Mouse (Mus musculus): ENCODE measurements around the gene Cntln. TPM values are rescaled to one million over a fixed set of nuclear protein-coding genes. Genes with fewer than 3 reads are reported as not detected.
A peak's percentile ranks its signal among the peaks of the same experiment; 100 is the strongest.

Gene Cntln
- polyA plus RNA-seq, 1 experiment from 2014 or later, result 5.7 TPM

DNA sequence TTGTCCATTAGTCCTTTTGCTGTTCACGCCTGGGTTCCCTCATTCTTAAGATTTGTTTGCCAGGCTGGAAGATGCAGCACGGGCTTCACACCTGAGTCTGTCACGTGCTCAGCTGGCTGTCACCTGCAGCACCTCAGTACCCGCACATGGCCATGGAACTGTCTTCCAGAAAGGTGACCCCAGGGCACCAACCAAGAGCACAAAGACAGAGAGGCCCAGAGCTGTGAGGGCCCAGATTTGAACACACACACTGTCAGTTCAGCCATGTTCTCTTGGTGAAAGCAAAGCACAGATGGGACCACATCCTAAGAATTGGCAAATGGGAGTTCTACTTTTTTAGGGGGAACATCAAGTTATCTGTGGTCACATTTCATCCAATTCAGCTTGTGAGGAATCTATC lies 211.9 kb downstream of the Cntln start:
- no peaks in the 10 kb centered on the region for H3K9me3 ChIP-seq
- no peak overlapping the region for H3K27ac ChIP-seq
- H3K27me3 ChIP-seq (replicated peaks), result no peaks in the 10 kb centered on the region
- H3K4me3 ChIP-seq, result no peak overlapping the region
- no peak overlapping the region for H3K4me2 ChIP-seq
- no peak for ATAC-seq (replicated peaks)
- H3K36me3 ChIP-seq (replicated peaks), result no peaks in the 10 kb centered on the region
- no peak overlapping the region for H3K9ac ChIP-seq
- no peaks in the 10 kb centered on the region for H3K4me1 ChIP-seq
- WGBS, result 66% methylated on average over 4 of the region's 4 CpGs

DNA sequence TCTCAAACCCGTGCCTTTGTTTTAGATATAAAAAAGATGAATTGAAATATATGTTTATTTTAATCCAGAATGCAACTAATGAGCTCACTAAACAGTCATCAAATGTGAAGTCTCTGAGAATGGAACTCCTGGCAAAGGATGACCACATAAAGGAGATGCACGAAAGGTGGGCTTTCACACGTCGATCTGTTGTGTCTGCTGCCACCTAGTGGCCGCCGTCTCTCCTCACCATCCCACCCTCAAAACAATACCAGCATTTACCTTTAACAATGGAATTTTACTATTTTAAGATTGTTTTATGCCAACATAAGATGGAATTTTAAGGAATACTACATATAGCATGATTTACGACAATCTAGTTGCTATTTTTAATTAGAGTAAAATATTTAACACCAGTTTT lies 212.6 kb downstream of the Cntln start:
- Histone ChIP-seq H3K36me3 (replicated peaks) (no peaks in the 10 kb centered on the region), H3K27ac (no peak overlapping the region), H3K4me1 (no peaks in the 10 kb centered on the region), H3K4me3 (no peak overlapping the region), H3K9ac (no peak overlapping the region), H3K27me3 (replicated peaks) (no peaks in the 10 kb centered on the region), H3K9me3 (no peaks in the 10 kb centered on the region), H3K4me2 (no peak overlapping the region)
- ATAC-seq (replicated peaks), result peak; percentile 92
- 15% methylated on average over 7 of the region's 7 CpGs for WGBS

DNA sequence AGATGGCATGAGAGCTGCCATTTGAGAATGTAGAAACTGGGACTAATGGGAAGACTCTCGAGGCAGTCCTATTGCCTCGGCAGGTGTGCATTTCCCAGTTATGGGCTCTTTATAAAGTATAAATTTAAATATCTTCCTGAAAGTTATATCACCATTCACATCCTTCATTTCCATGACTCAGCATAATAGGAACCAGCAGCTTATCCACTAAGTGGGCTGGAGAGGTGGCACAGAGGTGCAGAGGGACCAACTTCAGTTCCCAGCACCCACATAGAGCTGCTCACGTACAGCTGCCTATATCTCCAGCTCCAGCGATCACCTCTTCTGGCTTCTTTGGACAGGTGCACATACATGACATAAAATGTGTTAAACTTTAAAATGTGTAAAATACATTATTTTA lies 218.1 kb downstream of the Cntln start:
- H3K27me3 ChIP-seq (replicated peaks), result no peaks in the 10 kb centered on the region
- no peak overlapping the region for H3K27ac ChIP-seq
- H3K36me3 ChIP-seq (replicated peaks), result no peaks in the 10 kb centered on the region
- no peaks in the 10 kb centered on the region for H3K4me1 ChIP-seq
- H3K4me2 ChIP-seq, result no peak overlapping the region
- WGBS, result 94% methylated on average over 4 of the region's 4 CpGs
- no peak overlapping the region for H3K4me3 ChIP-seq
- H3K9ac ChIP-seq, result no peak overlapping the region
- no peak for ATAC-seq (replicated peaks)
- no peaks in the 10 kb centered on the region for H3K9me3 ChIP-seq

DNA sequence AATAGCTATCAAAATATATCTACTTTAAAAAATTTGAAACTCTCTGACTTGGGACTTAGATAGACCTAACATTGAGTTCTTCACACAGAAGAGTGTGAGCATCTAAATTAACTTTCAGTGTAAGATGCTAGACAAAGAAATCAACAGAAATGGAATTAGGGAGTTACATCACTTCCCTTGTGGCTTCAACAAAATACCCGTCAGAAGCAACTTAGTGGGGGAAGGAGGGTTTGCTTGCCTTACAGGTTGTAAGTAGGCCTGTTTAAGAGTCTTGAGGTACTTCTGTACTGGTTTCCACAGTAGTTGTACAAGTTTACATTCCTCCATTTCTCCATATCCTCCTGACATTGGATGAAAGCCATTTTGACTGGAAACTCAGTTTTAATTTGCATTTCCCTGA lies 222.3 kb downstream of the Cntln start:
- no peaks in the 10 kb centered on the region for H3K27me3 ChIP-seq (replicated peaks)

DNA sequence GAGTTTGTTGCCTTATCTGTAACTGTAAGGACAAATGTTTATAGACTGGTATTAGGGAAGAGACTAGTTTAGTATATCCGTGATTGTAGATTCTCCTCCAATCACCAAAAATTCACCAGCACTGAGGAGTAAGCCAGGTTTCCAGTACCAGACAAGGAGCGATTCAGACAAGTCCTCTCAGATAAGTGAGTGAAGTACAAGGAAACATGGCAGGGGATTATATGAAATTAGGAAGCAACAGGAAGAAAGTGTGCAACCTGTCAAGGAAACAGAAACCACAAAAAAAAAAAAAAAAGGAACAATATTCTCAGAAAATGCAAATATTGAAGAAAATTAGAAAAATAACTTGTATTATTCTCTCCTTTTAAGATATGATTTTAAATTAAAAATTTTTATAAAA lies 222.9 kb downstream of the Cntln start:
- no peak for ATAC-seq (replicated peaks)
- H3K4me2 ChIP-seq, result no peak overlapping the region
- 89% methylated on average over 2 of the region's 2 CpGs for WGBS

More for the DNA sequence above, 222.3 kb downstream of the Cntln start:
- H3K9me3 ChIP-seq, result no peaks in the 10 kb centered on the region
- no peaks in the 10 kb centered on the region for H3K4me1 ChIP-seq
- H3K27ac ChIP-seq, result no peak overlapping the region
- WGBS, result 78% methylated on average over 1 of the region's 1 CpGs
- no peak for ATAC-seq (replicated peaks)
- no peak overlapping the region for H3K4me2 ChIP-seq
- H3K36me3 ChIP-seq (replicated peaks), result no peaks in the 10 kb centered on the region
- no peak overlapping the region for H3K9ac ChIP-seq
- H3K4me3 ChIP-seq, result no peak overlapping the region

DNA sequence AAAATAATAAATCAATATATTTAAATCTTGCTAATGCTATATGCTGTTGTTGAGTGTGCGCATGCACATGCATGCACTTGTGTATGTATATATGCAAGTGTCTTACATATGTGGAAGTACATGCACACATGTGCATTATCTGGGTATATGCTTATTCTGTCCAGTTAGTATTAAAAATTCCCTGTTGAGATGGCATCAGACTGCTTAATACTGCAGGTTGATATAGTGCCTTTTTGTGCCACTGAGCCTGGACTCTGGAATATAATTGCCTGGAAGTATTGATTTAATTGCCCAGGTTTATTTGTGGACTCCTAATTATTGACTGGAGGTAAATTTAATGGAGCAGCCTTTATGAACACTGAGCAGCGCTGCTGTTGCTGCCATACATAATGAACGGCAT lies 236.2 kb downstream of the Cntln start:
- Histone ChIP-seq H3K4me3 (no peak overlapping the region), H3K36me3 (replicated peaks) (no peaks in the 10 kb centered on the region), H3K9ac (no peak overlapping the region), H3K4me2 (no peak overlapping the region), H3K4me1 (no peaks in the 10 kb centered on the region), H3K9me3 (no peaks in the 10 kb centered on the region), H3K27me3 (replicated peaks) (no peaks in the 10 kb centered on the region), H3K27ac (no peak overlapping the region)
- whole genome bisulfite sequencing, result 87% methylated on average over 3 of the region's 3 CpGs
- no peak for ATAC-seq (replicated peaks)

More for the DNA sequence above, 222.9 kb downstream of the Cntln start:
- no peaks in the 10 kb centered on the region for H3K36me3 ChIP-seq (replicated peaks)
- no peaks in the 10 kb centered on the region for H3K27me3 ChIP-seq (replicated peaks)
- no peaks in the 10 kb centered on the region for H3K4me1 ChIP-seq
- H3K4me3 ChIP-seq, result no peak overlapping the region
- H3K27ac ChIP-seq, result no peak overlapping the region
- no peaks in the 10 kb centered on the region for H3K9me3 ChIP-seq
- no peak overlapping the region for H3K9ac ChIP-seq

DNA sequence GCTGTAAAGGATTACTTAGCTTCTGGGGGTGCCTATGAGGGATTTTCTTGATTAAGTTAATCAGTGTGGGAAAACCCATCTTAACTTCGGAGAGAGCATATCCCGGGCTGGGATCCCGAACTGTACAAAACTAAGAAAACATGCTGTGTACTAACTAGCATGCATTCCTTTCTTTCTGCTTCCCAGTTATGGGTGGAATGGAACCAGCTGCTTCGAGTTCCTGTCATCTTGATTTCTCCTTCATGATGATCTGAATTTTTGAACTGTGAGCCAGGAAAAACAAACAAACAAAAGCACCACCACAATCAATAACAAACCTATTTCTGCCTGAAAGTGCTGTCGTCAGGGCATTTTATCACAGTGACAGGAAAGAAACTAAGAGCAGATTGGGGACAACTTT lies 265.6 kb downstream of the Cntln start:
- no peaks in the 10 kb centered on the region for H3K9me3 ChIP-seq
- no peaks in the 10 kb centered on the region for H3K36me3 ChIP-seq (replicated peaks)
- H3K4me3 ChIP-seq, result no peak overlapping the region
- no peaks in the 10 kb centered on the region for H3K27me3 ChIP-seq (replicated peaks)
- WGBS, result 85% methylated on average over 5 of the region's 5 CpGs
- H3K4me1 ChIP-seq, result no peaks in the 10 kb centered on the region
- no peak overlapping the region for H3K4me2 ChIP-seq
- H3K9ac ChIP-seq, result no peak overlapping the region
- no peak for ATAC-seq (replicated peaks)
- no peak overlapping the region for H3K27ac ChIP-seq

DNA sequence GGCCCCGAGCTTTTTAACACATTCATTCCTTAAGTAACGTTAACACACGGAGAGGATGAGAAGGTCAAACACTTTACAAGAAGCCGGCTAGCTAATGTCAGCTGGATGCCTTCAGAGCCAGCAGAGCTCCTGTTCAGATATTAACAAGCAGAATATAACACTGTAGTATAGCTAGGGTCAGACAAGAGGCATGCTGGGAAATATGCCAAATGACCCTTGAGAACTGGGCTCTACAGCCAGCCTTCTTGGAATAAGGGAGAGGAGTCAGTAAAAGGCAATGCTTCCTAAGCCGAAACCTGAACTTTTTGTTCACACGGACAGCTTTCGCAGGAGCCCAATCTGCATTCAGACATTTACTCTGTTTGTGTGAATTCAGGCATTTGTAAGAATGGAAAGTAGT lies 267.8 kb downstream of the Cntln start:
- no peaks in the 10 kb centered on the region for H3K4me1 ChIP-seq
- no peak overlapping the region for H3K27ac ChIP-seq
- no peaks in the 10 kb centered on the region for H3K9me3 ChIP-seq
- H3K4me2 ChIP-seq, result no peak overlapping the region
- no peak overlapping the region for H3K4me3 ChIP-seq
- H3K9ac ChIP-seq, result no peak overlapping the region
- 82% methylated on average over 7 of the region's 7 CpGs for WGBS
- no peaks in the 10 kb centered on the region for H3K36me3 ChIP-seq (replicated peaks)
- no peaks in the 10 kb centered on the region for H3K27me3 ChIP-seq (replicated peaks)
- no peak for ATAC-seq (replicated peaks)

DNA sequence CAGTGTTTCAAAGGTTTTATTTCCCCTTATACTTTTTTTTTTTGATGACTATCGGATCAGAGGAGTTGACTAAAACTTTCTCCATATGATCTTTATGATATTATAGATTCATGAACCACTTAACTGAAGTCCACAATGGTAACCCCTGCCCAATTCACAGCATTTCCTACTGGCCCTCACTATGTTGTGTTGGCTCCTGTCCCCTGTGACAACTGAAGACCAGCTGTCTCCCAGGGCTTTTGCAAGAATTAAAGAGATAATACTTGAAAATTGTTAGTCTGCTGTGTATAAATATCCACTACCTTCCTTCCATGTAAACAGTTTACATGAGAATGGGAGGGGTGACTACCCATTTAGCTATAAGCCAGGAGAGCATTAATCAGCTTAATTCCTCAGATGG lies 270.3 kb downstream of the Cntln start:
- Histone ChIP-seq H3K36me3 (replicated peaks) (no peaks in the 10 kb centered on the region), H3K27ac (no peak overlapping the region), H3K9ac (no peak overlapping the region), H3K4me3 (no peak overlapping the region), H3K9me3 (no peaks in the 10 kb centered on the region), H3K4me2 (no peak overlapping the region), H3K4me1 (no peaks in the 10 kb centered on the region), H3K27me3 (replicated peaks) (no peaks in the 10 kb centered on the region)
- ATAC-seq (replicated peaks), result no peak
- 100% methylated on average over 1 of the region's 1 CpGs for WGBS

DNA sequence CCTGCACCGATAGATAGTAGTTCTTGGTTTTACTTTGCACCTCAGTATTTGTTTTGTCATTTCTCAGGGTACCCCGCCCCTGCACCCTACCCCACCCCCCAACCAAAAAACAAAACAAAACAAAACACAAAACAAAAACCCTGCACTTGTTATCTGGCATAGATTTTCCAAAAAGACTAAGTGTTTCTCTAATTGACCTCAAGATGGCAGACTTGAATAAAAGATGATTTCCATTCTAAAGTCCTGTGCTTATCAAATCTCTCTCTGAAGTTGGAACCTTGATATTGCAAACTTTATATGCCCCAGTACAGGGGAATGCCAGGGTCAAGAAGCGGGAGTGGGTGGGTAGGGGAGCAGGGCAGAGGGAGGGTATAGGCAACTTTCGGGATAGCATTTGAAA lies 277.0 kb downstream of the Cntln start:
- no peak overlapping the region for H3K9ac ChIP-seq
- H3K9me3 ChIP-seq, result no peaks in the 10 kb centered on the region
- H3K27me3 ChIP-seq (replicated peaks), result no peaks in the 10 kb centered on the region
- WGBS, result 66% methylated on average over 4 of the region's 4 CpGs
- ATAC-seq (replicated peaks), result no peak
- no peak overlapping the region for H3K4me3 ChIP-seq
- peaks cover 2% of the 10 kb centered on the region; the same call in 1 of the 2 replicates for H3K4me1 ChIP-seq
- no peak overlapping the region for H3K4me2 ChIP-seq
- H3K36me3 ChIP-seq (replicated peaks), result no peaks in the 10 kb centered on the region
- H3K27ac ChIP-seq, result no peak overlapping the region

DNA sequence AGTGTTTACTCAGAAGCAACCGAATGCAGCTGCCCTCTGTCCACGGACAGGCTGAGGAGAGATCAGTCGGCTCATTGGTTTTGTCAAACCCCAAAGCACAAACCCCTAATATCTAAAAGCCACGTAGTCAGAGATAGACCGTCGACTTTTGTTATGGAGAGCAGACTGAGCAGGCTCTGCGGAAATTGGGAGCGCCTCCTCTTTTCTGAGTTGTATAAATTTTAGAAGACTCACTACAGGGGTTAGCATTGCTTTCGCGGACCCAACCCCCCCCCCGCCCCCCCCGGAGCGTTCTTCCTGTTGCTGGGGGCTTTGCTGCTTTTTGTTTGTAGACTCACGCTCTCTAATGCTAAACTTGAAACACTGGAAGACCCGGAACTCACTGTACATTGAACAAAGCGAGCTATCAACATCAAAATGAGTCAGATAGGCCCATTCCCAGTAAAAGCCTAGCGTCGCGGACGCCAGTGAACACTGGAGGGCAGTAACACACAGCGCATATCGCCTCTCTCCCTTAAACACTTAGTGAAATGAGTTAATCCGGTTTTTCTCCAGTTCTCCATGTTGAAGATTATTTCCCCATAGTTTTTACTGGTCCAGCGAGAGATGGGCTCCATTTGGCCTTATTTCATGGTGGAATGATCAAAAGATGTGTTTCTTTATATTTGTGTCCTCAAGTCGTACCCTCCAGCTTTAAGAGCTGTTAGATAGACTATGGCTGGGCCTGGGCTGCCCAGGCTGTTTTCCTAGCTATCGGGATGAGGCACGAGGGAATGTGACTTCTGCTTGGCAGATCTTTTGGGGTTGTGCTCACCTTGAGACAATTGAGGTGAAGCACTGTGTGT lies 278.6 kb downstream of the Cntln start:
- peak; percentile 95 for ATAC-seq (replicated peaks)
- peaks cover 2% of the 10 kb centered on the region; the same call in 1 of the 2 replicates for H3K4me1 ChIP-seq
- WGBS, result 24% methylated on average over 27 of the region's 27 CpGs

DNA sequence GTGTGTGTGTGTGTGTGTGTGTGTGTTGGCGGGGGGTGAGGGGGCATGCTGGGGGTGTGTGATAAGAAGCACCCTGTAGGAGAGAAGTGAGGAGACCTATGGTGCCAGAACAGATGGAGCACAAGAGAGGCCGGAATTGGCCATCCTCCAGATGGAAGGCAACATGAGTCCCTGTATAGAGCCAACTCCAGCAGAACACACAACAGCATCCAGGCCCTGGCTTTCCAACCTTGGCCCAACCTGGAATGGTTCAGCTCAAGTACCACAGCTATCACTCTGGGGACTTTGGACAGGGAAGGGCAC lies 279.2 kb downstream of the Cntln start:
- H3K27ac ChIP-seq, result no peak overlapping the region
- no peaks in the 10 kb centered on the region for H3K9me3 ChIP-seq
- H3K4me2 ChIP-seq, result no peak overlapping the region
- no peak overlapping the region for H3K9ac ChIP-seq
- no peaks in the 10 kb centered on the region for H3K27me3 ChIP-seq (replicated peaks)
- peaks cover 2% of the 10 kb centered on the region; the same call in 1 of the 2 replicates for H3K4me1 ChIP-seq
- ATAC-seq (replicated peaks), result peak; percentile 47
- H3K36me3 ChIP-seq (replicated peaks), result no peaks in the 10 kb centered on the region
- H3K4me3 ChIP-seq, result no peak overlapping the region
- 92% methylated on average over 2 of the region's 2 CpGs for WGBS

More for the DNA sequence above, 278.6 kb downstream of the Cntln start:
- Histone ChIP-seq H3K4me2 (peak overlapping the region; percentile 32), H3K4me3 (no peak overlapping the region), H3K9me3 (no peaks in the 10 kb centered on the region), H3K9ac (no peak overlapping the region), H3K36me3 (replicated peaks) (no peaks in the 10 kb centered on the region), H3K27me3 (replicated peaks) (no peaks in the 10 kb centered on the region), H3K27ac (no peak overlapping the region)

DNA sequence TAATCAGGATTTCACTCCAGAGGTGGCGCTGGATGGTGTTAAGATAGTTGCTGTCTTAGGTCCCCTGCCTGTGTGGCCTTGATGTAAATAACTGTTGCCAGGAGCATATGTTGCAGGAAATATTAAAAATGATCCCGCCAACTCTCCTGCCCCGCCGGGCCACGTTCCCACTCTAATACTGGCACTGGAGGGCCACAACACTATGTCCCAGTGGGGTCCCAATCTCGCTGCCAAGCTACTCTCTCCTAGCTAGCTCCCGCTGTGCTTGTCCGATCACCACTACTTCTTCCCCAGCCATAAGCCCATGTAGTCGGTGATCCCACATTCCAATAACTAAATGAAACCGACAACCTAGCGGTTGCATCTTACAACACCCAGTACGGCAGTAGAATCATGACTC lies 283.9 kb downstream of the Cntln start:
- 94% methylated on average over 12 of the region's 12 CpGs for WGBS
- H3K4me3 ChIP-seq, result no peak overlapping the region
- no peak for ATAC-seq (replicated peaks)

More for the DNA sequence above, 283.9 kb downstream of the Cntln start:
- H3K27ac ChIP-seq, result no peak overlapping the region
- no peaks in the 10 kb centered on the region for H3K36me3 ChIP-seq (replicated peaks)
- peaks cover under 1% of the 10 kb centered on the region; the same call in 1 of the 2 replicates for H3K4me1 ChIP-seq
- no peak overlapping the region for H3K4me2 ChIP-seq
- no peak overlapping the region for H3K9ac ChIP-seq
- no peaks in the 10 kb centered on the region for H3K9me3 ChIP-seq
- no peaks in the 10 kb centered on the region for H3K27me3 ChIP-seq (replicated peaks)

Data from midbrain, embryonic 15.5 days (tissue).